Mouse (Mus musculus): ENCODE results near the gene Gm10340.
"Not testable (repeated sequence)": the region's sequence is repeated elsewhere in the genome, so short reads cannot be mapped to it uniquely, and the experiment has no call there.

Gene Gm10340

GRCm38 (mm10) chr14:3133697-3134096 is at the start of gene Gm10340:
TSS of gene Gm10340 (plus strand) at chr14:3133997.
- not testable (repeated sequence) for DNase-seq (ENCODE audit: low spot score)

- peak; percentile 3 for DNase-seq (ENCODE audit: low spot score)
Observed at GRCm38 (mm10) chr14:3116051-3116450, 17.7 kb upstream of the Gm10340 start.

GRCm38 (mm10) chr14:3187955-3188354 is 54.2 kb downstream of the Gm10340 start, which contains the start of gene Gm5795:
TSS of gene Gm5795 (plus strand) at chr14:3188255.
- DNase-seq (ENCODE audit: low spot score), result not testable (repeated sequence)
